Mouse (Mus musculus): ENCODE results near the gene Abcc12. TPM values are rescaled to one million over a fixed set of nuclear protein-coding genes. Genes with fewer than 3 reads are reported as not detected.

The Abcc12 gene
- polyA plus RNA-seq, 1 experiment: not detected

- TF ChIP-seq CTCF (IDR thresholded peaks at IDR 0.05; ENCODE audit: borderline replicate concordance, insufficient read depth, low read length) (no peak), POLR2A (IDR thresholded peaks at IDR 0.05; ENCODE audit: low read depth, low read length) (0 out of 2 replicates have a peak, but pooled peaks have one; percentile 8)
- Histone ChIP-seq H3K4me3 (ENCODE audit: insufficient read depth, low read length) (no peak overlapping the region), H3K4me1 (ENCODE audit: control insufficient read depth, insufficient read depth, low read length) (peaks cover 18% of the 10 kb centered on the region), H3K27ac (ENCODE audit: insufficient read depth, low read length) (peak overlapping the region; percentile 89)
Measured at GRCm38 (mm10) chr8:86449870-86450515, 130.5 kb downstream of the Abcc12 start.

GRCm38 (mm10) chr8:86445516-86445915 is 135.0 kb downstream of the Abcc12 start:
- Histone ChIP-seq H3K4me3 (ENCODE audit: insufficient read depth, low read length) (no peak overlapping the region), H3K27ac (ENCODE audit: insufficient read depth, low read length) (peak overlapping the region; percentile 94), H3K4me1 (ENCODE audit: control insufficient read depth, insufficient read depth, low read length) (peaks cover 11% of the 10 kb centered on the region; the same call in 1 of the 2 replicates)
- TF ChIP-seq CTCF (IDR thresholded peaks at IDR 0.05; ENCODE audit: borderline replicate concordance, insufficient read depth, low read length) (no peak), POLR2A (IDR thresholded peaks at IDR 0.05; ENCODE audit: low read depth, low read length) (no peak; the same call in 1 of the 2 replicates)

GRCm38 (mm10) chr8:86443744-86444143 is 136.7 kb downstream of the Abcc12 start:
- TF ChIP-seq CTCF (IDR thresholded peaks at IDR 0.05; ENCODE audit: borderline replicate concordance, insufficient read depth, low read length) (no peak), POLR2A (IDR thresholded peaks at IDR 0.05; ENCODE audit: low read depth, low read length) (no peak)
- Histone ChIP-seq H3K4me3 (ENCODE audit: insufficient read depth, low read length) (no peak overlapping the region), H3K27ac (ENCODE audit: insufficient read depth, low read length) (no peak overlapping the region), H3K4me1 (ENCODE audit: control insufficient read depth, insufficient read depth, low read length) (peaks cover 5% of the 10 kb centered on the region; the same call in 1 of the 2 replicates)

- peaks cover 6% of the 10 kb centered on the region; the same call in 1 of the 2 replicates for H3K4me1 ChIP-seq (ENCODE audit: control insufficient read depth, insufficient read depth, low read length)
- no peak for TF ChIP-seq CTCF (IDR thresholded peaks at IDR 0.05; ENCODE audit: borderline replicate concordance, insufficient read depth, low read length)
- TF ChIP-seq POLR2A (IDR thresholded peaks at IDR 0.05; ENCODE audit: low read depth, low read length): no peak
- H3K4me3 ChIP-seq (ENCODE audit: insufficient read depth, low read length): no peak overlapping the region
- no peak overlapping the region for H3K27ac ChIP-seq (ENCODE audit: insufficient read depth, low read length)
Measured at GRCm38 (mm10) chr8:86438983-86439299, 141.5 kb downstream of the Abcc12 start.

- no peak overlapping the region for H3K27ac ChIP-seq (ENCODE audit: insufficient read depth, low read length)
- no peak overlapping the region for H3K4me3 ChIP-seq (ENCODE audit: insufficient read depth, low read length)
- no peak for TF ChIP-seq CTCF (IDR thresholded peaks at IDR 0.05; ENCODE audit: borderline replicate concordance, insufficient read depth, low read length)
- TF ChIP-seq POLR2A (IDR thresholded peaks at IDR 0.05; ENCODE audit: low read depth, low read length): no peak
- peaks cover 6% of the 10 kb centered on the region; the same call in 1 of the 2 replicates for H3K4me1 ChIP-seq (ENCODE audit: control insufficient read depth, insufficient read depth, low read length)
Measured at GRCm38 (mm10) chr8:86438133-86438982, 142.1 kb downstream of the Abcc12 start.

GRCm38 (mm10) chr8:86437418-86437817 is 143.1 kb downstream of the Abcc12 start:
- TF ChIP-seq POLR2A (IDR thresholded peaks at IDR 0.05; ENCODE audit: low read depth, low read length): no peak
- no peak for TF ChIP-seq CTCF (IDR thresholded peaks at IDR 0.05; ENCODE audit: borderline replicate concordance, insufficient read depth, low read length)
- H3K27ac ChIP-seq (ENCODE audit: insufficient read depth, low read length): no peak overlapping the region
- peaks cover 6% of the 10 kb centered on the region; the same call in 1 of the 2 replicates for H3K4me1 ChIP-seq (ENCODE audit: control insufficient read depth, insufficient read depth, low read length)
- no peak overlapping the region for H3K4me3 ChIP-seq (ENCODE audit: insufficient read depth, low read length)

Other genes with a start within 250 kb of the Abcc12 start
- gene Lonp2, start 43.4 kb upstream of the Abcc12 start, polyA plus RNA-seq (2011; ENCODE audit: insufficient read length, low read depth, missing spikeins): 41.9 and 48.2 TPM in 2 replicates
- gene Gm10638, start 165.0 kb upstream of the Abcc12 start, polyA plus RNA-seq (2011; ENCODE audit: insufficient read length, low read depth, missing spikeins): 0.58 and 1.3 TPM in 2 replicates
- gene Siah1a, start 165.2 kb upstream of the Abcc12 start, polyA plus RNA-seq (2011; ENCODE audit: insufficient read length, low read depth, missing spikeins): 18.0 and 23.9 TPM in 2 replicates